Mouse (Mus musculus): ENCODE results near the gene Prpf8.
"Not testable (repeated sequence)": the region's sequence is repeated elsewhere in the genome, so short reads cannot be mapped to it uniquely, and the experiment has no call there.

The Prpf8 gene

GRCm38 (mm10) chr11:75534286-75535033, 47.8 kb downstream of the Prpf8 start:
- no peak for DNase-seq (ENCODE audit: low spot score)

GRCm38 (mm10) chr11:75535106-75535795, 48.6 kb downstream of the Prpf8 start:
- DNase-seq (ENCODE audit: low spot score), result peak; percentile 48

GRCm38 (mm10) chr11:75536255-75537024, 49.8 kb downstream of the Prpf8 start:
- DNase-seq (ENCODE audit: low spot score), result no peak

- DNase-seq (ENCODE audit: low spot score), result no peak
These were observed 50.4 kb downstream of the Prpf8 start for GRCm38 (mm10) chr11:75537025-75537414.

GRCm38 (mm10) chr11:75537491-75538183, 51.0 kb downstream of the Prpf8 start:
- no peak for DNase-seq (ENCODE audit: low spot score)

GRCm38 (mm10) chr11:75538184-75538969, 51.8 kb downstream of the Prpf8 start:
- no peak for DNase-seq (ENCODE audit: low spot score)

GRCm38 (mm10) chr11:75538970-75539299, 52.3 kb downstream of the Prpf8 start:
- no peak for DNase-seq (ENCODE audit: low spot score)

GRCm38 (mm10) chr11:75540209-75540608, 53.6 kb downstream of the Prpf8 start:
- no peak for DNase-seq (ENCODE audit: low spot score)

GRCm38 (mm10) chr11:75540710-75541581, 54.3 kb downstream of the Prpf8 start:
- DNase-seq (ENCODE audit: low spot score), result no peak

- DNase-seq (ENCODE audit: low spot score), result no peak
These were observed 58.1 kb downstream of the Prpf8 start for GRCm38 (mm10) chr11:75544713-75545112.

GRCm38 (mm10) chr11:75546057-75546456, 59.4 kb downstream of the Prpf8 start:
- DNase-seq (ENCODE audit: low spot score), result peak; percentile 66

GRCm38 (mm10) chr11:75549658-75550111, 63.1 kb downstream of the Prpf8 start:
- DNase-seq (ENCODE audit: low spot score), result no peak

- DNase-seq (ENCODE audit: low spot score), result no peak
These were observed 63.8 kb downstream of the Prpf8 start for GRCm38 (mm10) chr11:75550200-75550946.

GRCm38 (mm10) chr11:75551321-75551720, 64.7 kb downstream of the Prpf8 start:
- DNase-seq (ENCODE audit: low spot score), result no peak

GRCm38 (mm10) chr11:75551961-75552441, 65.4 kb downstream of the Prpf8 start:
- no peak for DNase-seq (ENCODE audit: low spot score)

GRCm38 (mm10) chr11:75552906-75553482, 66.4 kb downstream of the Prpf8 start:
- no peak for DNase-seq (ENCODE audit: low spot score)

GRCm38 (mm10) chr11:75556006-75556405, 69.4 kb downstream of the Prpf8 start:
- not testable (repeated sequence) for DNase-seq (ENCODE audit: low spot score)

GRCm38 (mm10) chr11:75557142-75557541, 70.5 kb downstream of the Prpf8 start:
- no peak for DNase-seq (ENCODE audit: low spot score)

GRCm38 (mm10) chr11:75558101-75558500, 71.5 kb downstream of the Prpf8 start:
- DNase-seq (ENCODE audit: low spot score), result no peak
